Mouse (Mus musculus): ENCODE measurements around the gene Dpf3. TPM values are rescaled to one million over a fixed set of nuclear protein-coding genes. Genes with fewer than 3 reads are reported as not detected.

Dpf3 gene
- polyA plus RNA-seq, 1 experiment from 2014 or later, result 19.3 TPM

DNA sequence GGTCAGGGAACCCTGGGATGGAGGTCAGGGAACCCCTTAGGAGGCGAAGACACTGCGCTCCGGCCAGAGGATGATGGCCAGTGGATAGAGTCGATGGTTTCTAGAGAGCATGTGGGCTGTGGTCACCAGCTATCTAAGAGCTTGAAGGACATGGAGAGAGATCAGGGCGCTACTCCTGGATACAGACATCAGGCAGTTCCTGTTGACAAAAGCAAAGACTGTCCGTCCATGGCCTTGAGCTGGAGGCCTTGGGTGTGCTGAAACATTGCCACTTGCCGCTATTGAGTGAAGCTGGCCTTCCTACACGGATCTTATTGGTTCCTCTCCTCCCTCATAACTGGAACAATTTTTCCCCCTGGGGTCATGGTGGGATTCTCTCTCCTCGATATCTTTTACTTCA is 6.7 kb upstream of the Dpf3 start:
- no peak for ATAC-seq
- 89% methylated on average over 9 of the region's 9 CpGs for WGBS
- no peak overlapping the region for H3K9ac ChIP-seq (ENCODE audit: low read depth, low read length)
- H3K9me3 ChIP-seq (replicated peaks; ENCODE audit: control insufficient read depth, low read length, poor library complexity, severe bottlenecking), result 0 out of 2 replicates have a peak, but pooled peaks cover 4% of the 10 kb centered on the region
- H3K27me3 ChIP-seq (ENCODE audit: control insufficient read depth, insufficient read depth, low read depth, low read length), result no peaks in the 10 kb centered on the region
- H3K4me2 ChIP-seq (ENCODE audit: low read length), result no peak overlapping the region
- peaks cover 3% of the 10 kb centered on the region for H3K4me1 ChIP-seq (ENCODE audit: control insufficient read depth, insufficient read depth, low read length)
- no peak overlapping the region for H3K27ac ChIP-seq (ENCODE audit: low read length)
- H3K36me3 ChIP-seq (ENCODE audit: control insufficient read depth, insufficient read depth, low read length), result no peaks in the 10 kb centered on the region
- no peak overlapping the region for H3K4me3 ChIP-seq (ENCODE audit: low read depth, low read length)

DNA sequence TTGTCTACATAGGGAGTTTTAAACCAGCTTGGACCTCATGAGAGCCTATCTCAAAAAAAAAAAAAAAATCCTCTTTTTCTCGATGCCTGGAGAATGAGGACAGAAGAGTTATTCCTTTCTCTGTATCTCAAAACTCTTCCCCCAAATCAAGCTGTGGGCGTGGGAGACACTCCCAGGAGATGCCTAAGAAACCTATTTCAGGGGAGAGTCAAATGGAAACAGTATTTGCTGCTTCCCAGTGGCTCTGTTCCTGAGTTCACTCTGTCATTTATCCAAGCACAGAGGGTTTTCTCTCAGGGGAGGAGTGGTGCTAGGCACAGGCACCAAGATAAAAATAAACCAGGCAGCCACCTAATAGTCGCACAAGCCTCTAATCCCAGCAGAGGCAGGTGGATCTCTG is 5.3 kb upstream of the Dpf3 start:
- 91% methylated on average over 3 of the region's 3 CpGs for WGBS
- H3K4me1 ChIP-seq (ENCODE audit: control insufficient read depth, insufficient read depth, low read length), result peaks cover 15% of the 10 kb centered on the region
- H3K27ac ChIP-seq (ENCODE audit: low read length), result no peak overlapping the region
- ATAC-seq, result no peak
- 0 out of 2 replicates have a peak, but pooled peaks cover 4% of the 10 kb centered on the region for H3K9me3 ChIP-seq (replicated peaks; ENCODE audit: control insufficient read depth, low read length, poor library complexity, severe bottlenecking)
- H3K4me3 ChIP-seq (ENCODE audit: low read depth, low read length), result no peak overlapping the region
- H3K4me2 ChIP-seq (ENCODE audit: low read length), result no peak overlapping the region
- no peaks in the 10 kb centered on the region for H3K36me3 ChIP-seq (ENCODE audit: control insufficient read depth, insufficient read depth, low read length)
- H3K27me3 ChIP-seq (ENCODE audit: control insufficient read depth, insufficient read depth, low read depth, low read length), result no peaks in the 10 kb centered on the region
- no peak overlapping the region for H3K9ac ChIP-seq (ENCODE audit: low read depth, low read length)

DNA sequence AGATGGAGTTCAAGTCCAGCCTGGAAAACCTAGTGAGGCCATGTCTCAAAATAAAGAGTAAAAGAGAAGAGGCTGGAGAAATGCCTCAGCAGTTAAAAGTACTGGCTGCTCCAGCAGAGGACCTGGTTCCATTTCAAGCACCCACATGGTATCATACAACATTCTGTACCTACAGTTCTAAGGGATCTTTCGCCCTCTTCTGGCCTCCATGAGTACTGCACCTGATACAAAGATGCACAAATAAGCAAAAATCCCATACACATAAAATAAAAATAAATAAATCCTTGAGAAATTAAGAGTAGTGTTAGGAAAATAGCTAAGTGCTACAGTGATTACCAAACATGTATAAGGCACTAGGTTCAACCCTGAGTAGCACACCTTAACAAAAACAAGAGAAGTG is 4.1 kb upstream of the Dpf3 start:
- Histone ChIP-seq H3K4me3 (ENCODE audit: low read depth, low read length) (no peak overlapping the region), H3K4me2 (ENCODE audit: low read length) (no peak overlapping the region), H3K27ac (ENCODE audit: low read length) (no peak overlapping the region), H3K4me1 (ENCODE audit: control insufficient read depth, insufficient read depth, low read length) (peaks cover 15% of the 10 kb centered on the region), H3K36me3 (ENCODE audit: control insufficient read depth, insufficient read depth, low read length) (no peaks in the 10 kb centered on the region), H3K9ac (ENCODE audit: low read depth, low read length) (no peak overlapping the region), H3K27me3 (ENCODE audit: control insufficient read depth, insufficient read depth, low read depth, low read length) (no peaks in the 10 kb centered on the region), H3K9me3 (replicated peaks; ENCODE audit: control insufficient read depth, low read length, poor library complexity, severe bottlenecking) (0 out of 2 replicates have a peak, but pooled peaks cover 4% of the 10 kb centered on the region)
- ATAC-seq, result no peak
- 34% methylated on average over 1 of the region's 1 CpGs for WGBS

DNA sequence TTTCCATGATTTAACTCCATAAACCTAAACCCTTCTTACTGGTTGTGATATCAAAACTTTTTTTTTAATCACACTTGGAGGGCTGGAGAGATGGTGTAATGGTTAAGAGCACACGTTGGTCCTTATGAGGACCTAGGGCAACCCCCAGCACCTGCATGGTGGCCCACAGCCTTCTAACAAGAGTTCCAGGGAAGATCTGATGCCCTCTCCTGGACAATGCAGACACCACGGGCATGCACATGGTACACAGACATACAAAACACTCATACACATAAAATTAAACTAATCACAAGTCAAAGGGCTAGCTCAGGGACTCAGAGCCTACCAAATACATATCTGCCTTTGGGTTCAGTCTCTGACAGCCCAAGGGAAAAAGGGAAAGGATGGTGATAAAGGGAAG is 2.2 kb upstream of the Dpf3 start:
- peaks cover 19% of the 10 kb centered on the region for H3K4me1 ChIP-seq (ENCODE audit: control insufficient read depth, insufficient read depth, low read length)
- H3K9me3 ChIP-seq (replicated peaks; ENCODE audit: control insufficient read depth, low read length, poor library complexity, severe bottlenecking), result 0 out of 2 replicates have a peak, but pooled peaks cover 4% of the 10 kb centered on the region
- no peak overlapping the region for H3K4me3 ChIP-seq (ENCODE audit: low read depth, low read length)
- WGBS, result 30% methylated on average over 2 of the region's 2 CpGs
- no peak for ATAC-seq
- no peak overlapping the region for H3K27ac ChIP-seq (ENCODE audit: low read length)
- no peaks in the 10 kb centered on the region for H3K36me3 ChIP-seq (ENCODE audit: control insufficient read depth, insufficient read depth, low read length)
- H3K27me3 ChIP-seq (ENCODE audit: control insufficient read depth, insufficient read depth, low read depth, low read length), result no peaks in the 10 kb centered on the region
- H3K9ac ChIP-seq (ENCODE audit: low read depth, low read length), result no peak overlapping the region
- no peak overlapping the region for H3K4me2 ChIP-seq (ENCODE audit: low read length)

DNA sequence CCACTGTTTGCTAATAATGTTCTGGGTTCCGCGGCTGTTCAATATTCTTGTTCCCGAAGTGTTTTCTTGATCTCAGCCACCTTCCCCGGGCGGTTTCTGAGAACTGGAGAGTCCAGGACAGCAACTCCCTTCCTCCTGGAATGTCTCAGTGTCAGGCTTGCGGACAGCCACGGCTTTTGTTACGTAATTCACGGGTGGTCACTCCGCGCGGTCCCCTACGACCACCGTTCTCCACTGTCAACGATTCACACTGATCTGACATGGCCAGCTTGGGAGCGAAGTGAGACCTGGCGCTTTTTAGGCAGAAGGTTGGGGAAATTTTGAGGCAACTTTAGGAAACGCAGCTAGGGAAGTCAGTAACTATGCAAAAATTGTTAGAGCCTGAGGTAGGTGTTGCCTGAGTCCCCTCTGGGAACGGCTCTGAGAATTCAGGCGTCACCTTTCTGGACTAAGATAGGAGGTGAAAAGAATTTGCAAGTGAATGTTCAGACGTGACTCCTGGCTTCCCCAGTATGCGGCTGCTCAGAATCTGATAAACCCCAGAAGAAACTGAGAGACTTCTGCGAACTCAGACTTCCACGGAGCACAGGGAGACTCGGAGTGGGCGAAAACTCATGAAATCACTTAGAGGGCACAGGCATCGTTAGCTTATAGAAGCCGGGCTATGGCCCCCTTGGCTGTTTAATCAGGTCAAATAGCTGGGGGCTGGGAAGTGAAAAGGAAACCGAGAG is 860 bp upstream of the Dpf3 start:
- Histone ChIP-seq H3K36me3 (ENCODE audit: control insufficient read depth, insufficient read depth, low read length) (no peaks in the 10 kb centered on the region), H3K9me3 (replicated peaks; ENCODE audit: control insufficient read depth, low read length, poor library complexity, severe bottlenecking) (0 out of 2 replicates have a peak, but pooled peaks cover 4% of the 10 kb centered on the region), H3K9ac (ENCODE audit: low read depth, low read length) (peak overlapping the region; percentile 44), H3K4me3 (ENCODE audit: low read depth, low read length) (peak overlapping the region; percentile 77), H3K4me1 (ENCODE audit: control insufficient read depth, insufficient read depth, low read length) (peaks cover 23% of the 10 kb centered on the region), H3K4me2 (ENCODE audit: low read length) (peak overlapping the region; percentile 81), H3K27me3 (ENCODE audit: control insufficient read depth, insufficient read depth, low read depth, low read length) (no peaks in the 10 kb centered on the region), H3K27ac (ENCODE audit: low read length) (no peak overlapping the region)
- under 1% methylated on average over 29 of the region's 29 CpGs for WGBS
- no peak for ATAC-seq

DNA sequence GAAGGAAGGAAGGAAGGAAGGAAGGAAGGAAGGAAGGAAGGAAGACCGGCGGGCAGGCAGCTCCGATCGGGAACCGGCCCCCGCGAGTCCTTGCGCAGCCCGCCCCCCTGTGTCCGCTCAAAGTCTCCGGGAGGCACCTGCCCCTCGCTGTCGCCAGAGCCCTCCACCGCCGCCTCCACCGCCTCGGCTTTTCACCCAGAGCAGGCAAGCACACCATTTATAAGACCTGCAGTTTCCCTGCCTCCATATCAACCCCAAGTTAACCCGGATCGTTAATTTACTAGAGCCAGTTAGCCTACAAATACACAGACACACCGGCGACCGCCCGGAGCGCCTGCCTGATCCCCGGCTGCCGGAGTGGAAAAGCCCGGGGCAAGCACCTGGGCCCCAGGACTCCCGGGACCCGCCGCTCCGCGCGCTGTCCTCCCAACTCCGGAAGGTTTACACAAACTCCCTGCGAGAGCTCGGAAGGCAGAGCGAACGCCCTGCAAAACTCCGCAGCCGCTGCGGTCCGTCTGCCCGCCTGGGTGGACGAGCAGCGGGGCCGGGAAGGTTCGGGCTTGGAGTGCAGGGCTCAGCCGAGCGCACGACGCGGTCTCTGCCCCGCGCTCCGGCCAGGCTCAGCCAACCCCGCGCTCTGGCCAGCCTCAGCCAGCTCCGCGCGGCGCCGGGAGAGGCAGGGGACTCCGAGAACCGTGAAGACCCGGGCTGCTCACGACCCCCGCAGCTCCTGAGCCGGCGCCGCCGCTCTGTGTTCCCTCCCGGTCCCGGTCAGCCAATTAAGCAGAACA is 650 bp downstream of the Dpf3 start:
- Histone ChIP-seq H3K9me3 (replicated peaks; ENCODE audit: control insufficient read depth, low read length, poor library complexity, severe bottlenecking) (0 out of 2 replicates have a peak, but pooled peaks cover 4% of the 10 kb centered on the region), H3K4me3 (ENCODE audit: low read depth, low read length) (peak overlapping the region; percentile 77), H3K4me1 (ENCODE audit: control insufficient read depth, insufficient read depth, low read length) (peaks cover 23% of the 10 kb centered on the region), H3K27me3 (ENCODE audit: control insufficient read depth, insufficient read depth, low read depth, low read length) (no peaks in the 10 kb centered on the region), H3K4me2 (ENCODE audit: low read length) (peak overlapping the region; percentile 81), H3K36me3 (ENCODE audit: control insufficient read depth, insufficient read depth, low read length) (no peaks in the 10 kb centered on the region), H3K9ac (ENCODE audit: low read depth, low read length) (peak overlapping the region; percentile 82), H3K27ac (ENCODE audit: low read length) (peak overlapping the region; percentile 69)
- peak; percentile 74 for ATAC-seq
- under 1% methylated on average over 72 of the region's 73 CpGs for WGBS

DNA sequence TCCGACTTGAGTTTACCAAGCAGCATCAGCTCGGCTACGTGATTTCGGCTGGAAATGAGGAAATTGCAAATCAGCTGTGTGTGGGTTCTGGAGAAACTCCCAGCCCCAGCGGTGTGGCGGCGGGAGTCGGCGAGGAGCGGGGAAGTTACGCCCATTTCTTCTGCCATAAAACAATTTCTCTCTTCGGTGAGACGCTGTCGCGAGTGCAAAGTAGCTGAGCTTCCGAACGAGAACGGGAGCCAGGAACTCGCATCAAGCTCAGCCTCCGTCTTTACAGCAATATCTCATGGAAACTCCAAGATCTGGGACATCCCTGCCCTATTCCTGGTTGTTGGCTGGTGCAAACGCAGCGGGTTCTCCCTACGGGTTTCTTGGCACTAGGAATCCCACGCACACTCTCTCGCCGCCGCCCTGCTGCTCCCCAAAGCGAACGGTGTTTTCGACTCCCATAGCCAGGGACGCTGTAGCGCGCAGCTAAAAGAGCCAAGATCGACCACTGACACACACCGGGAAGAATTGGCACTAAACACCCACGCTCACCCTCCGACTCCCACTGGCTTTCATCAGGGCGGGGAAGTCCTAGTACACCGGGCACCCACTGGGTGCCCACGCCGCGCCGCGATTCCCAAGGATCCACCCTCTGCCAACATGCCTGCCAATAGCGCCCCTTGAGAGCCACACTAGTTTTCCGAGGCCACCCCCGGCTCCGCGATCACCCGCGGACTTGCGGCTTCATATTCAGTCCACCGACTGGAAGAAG is 1.4 kb downstream of the Dpf3 start:
- Histone ChIP-seq H3K27ac (ENCODE audit: low read length) (peak overlapping the region; percentile 69), H3K9ac (ENCODE audit: low read depth, low read length) (peak overlapping the region; percentile 82), H3K4me1 (ENCODE audit: control insufficient read depth, insufficient read depth, low read length) (peaks cover 23% of the 10 kb centered on the region), H3K4me2 (ENCODE audit: low read length) (peak overlapping the region; percentile 81), H3K4me3 (ENCODE audit: low read depth, low read length) (peak overlapping the region; percentile 77), H3K27me3 (ENCODE audit: control insufficient read depth, insufficient read depth, low read depth, low read length) (no peaks in the 10 kb centered on the region), H3K9me3 (replicated peaks; ENCODE audit: control insufficient read depth, low read length, poor library complexity, severe bottlenecking) (no peaks in the 10 kb centered on the region), H3K36me3 (ENCODE audit: control insufficient read depth, insufficient read depth, low read length) (no peaks in the 10 kb centered on the region)
- ATAC-seq, result 0 out of 2 replicates have a peak, but pooled peaks have one; percentile 4
- WGBS, result under 1% methylated on average over 53 of the region's 53 CpGs

DNA sequence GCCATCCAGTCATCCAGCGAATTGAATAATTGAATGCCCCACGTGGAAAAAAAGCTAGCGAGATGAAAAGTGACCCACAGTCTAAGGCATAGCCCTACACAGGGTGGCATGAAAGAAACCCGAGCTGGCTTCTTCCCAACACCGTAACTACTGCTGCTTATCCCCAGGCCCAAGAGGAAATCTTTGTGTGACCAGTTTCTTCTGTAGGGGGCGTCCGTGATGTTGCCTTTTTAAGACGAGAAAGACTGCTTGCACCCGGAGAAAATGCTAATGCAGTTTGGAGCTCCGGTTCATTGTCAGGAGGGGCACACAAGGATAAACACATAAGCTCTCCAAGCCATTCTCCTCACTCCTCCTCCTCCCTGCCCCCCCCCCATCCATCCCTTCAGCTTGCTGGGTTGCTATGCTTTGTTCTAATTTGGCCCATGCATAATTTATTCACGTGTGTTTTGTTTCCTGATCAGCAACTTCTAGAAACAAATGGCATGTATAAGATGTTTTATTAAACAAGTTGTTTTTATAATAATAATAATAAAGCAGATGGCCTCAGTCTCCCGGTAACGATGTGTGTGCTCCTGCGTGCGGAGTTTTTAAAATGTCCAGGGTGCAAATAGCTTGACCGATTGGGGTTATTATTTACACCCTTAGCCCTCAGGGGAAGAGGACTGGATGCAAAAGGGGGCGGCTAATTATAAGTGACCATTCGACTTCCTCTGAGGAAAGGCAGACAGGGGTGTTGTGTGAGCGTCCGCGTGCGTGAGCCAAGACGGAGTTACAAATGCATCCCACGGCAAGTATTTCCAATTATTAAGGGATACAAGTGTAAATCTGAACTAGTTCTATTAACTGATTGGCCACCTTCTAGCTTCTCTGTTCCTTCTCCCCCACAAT is 2.4 kb downstream of the Dpf3 start:
- Histone ChIP-seq H3K9me3 (replicated peaks; ENCODE audit: control insufficient read depth, low read length, poor library complexity, severe bottlenecking) (no peaks in the 10 kb centered on the region; the same call in 1 of the 2 replicates), H3K27me3 (ENCODE audit: control insufficient read depth, insufficient read depth, low read depth, low read length) (no peaks in the 10 kb centered on the region), H3K4me2 (ENCODE audit: low read length) (peak overlapping the region; percentile 81), H3K4me1 (ENCODE audit: control insufficient read depth, insufficient read depth, low read length) (peaks cover 23% of the 10 kb centered on the region), H3K9ac (ENCODE audit: low read depth, low read length) (peak overlapping the region; percentile 82), H3K4me3 (ENCODE audit: low read depth, low read length) (peak overlapping the region; percentile 77), H3K27ac (ENCODE audit: low read length) (peak overlapping the region; percentile 69; the same call in 1 of the 2 replicates), H3K36me3 (ENCODE audit: control insufficient read depth, insufficient read depth, low read length) (no peaks in the 10 kb centered on the region)
- ATAC-seq, result no peak
- under 1% methylated on average over 24 of the region's 24 CpGs for WGBS
